Mouse (Mus musculus) heart, adult 18-20 months (tissue): Measurements from ENCODE around the gene Alyref. TPM values are rescaled to one million over a fixed set of nuclear protein-coding genes. Genes with fewer than 3 reads are reported as not detected.

Experiments used
- DNase-seq, 2 experiments: peaks; one replicate each; pipeline ENCODE4 v3.0.0; 2021 to 2022; ENCODE audit warnings: mixed read lengths in 1 of 2
- microRNA-seq, 2 experiments: library from miRNA; unstranded; fragments of <30 nt; microRNA quantifications; one replicate each; pipeline ENCODE4 v1.2.0; 2022
- total RNA-seq, 2 experiments: library from RNA; stranded (reverse); gene quantifications; 2 replicates each; pipeline ENCODE4 v1.2.3; 2021

Gene Alyref
- total RNA-seq, 2 experiments from 2014 or later, result 44.1 to 46.9 TPM

- no peak for DNase-seq
Measured at GRCm38 (mm10) chr11:120542376-120542775, 55.8 kb downstream of the Alyref start.

Small RNA genes lying within 50 kb of the gene (microRNA-seq; reads per million reads assigned to microRNA genes)
- 0 to 0.27 reads per million in 2 experiments for gene Mir6936

Other genes starting within 250 kb of the Alyref start
- 100 to 1,000 TPM; 286 to 296 TPM for gene Actg1, start 249.8 kb downstream of the Alyref start, total RNA-seq
- gene Fscn2, start 236.8 kb downstream of the Alyref start, total RNA-seq, result not detected
- 10 to 100 TPM; 10.6 to 11.7 TPM for gene Faap100, start 219.6 kb downstream of the Alyref start, total RNA-seq
- 10 to 100 TPM; 62.0 to 65.2 TPM for gene Nploc4, start 160.7 kb downstream of the Alyref start, total RNA-seq
- 1 to 10 TPM; 1.0 to 2.3 TPM for gene Tspan10, start 155.7 kb downstream of the Alyref start, total RNA-seq
- under 1 TPM in 1 of 2 experiments, not detected in 1; 0.57 TPM for gene Pde6g, start 144.9 kb downstream of the Alyref start, total RNA-seq
- 10 to 100 TPM; 58.1 to 70.3 TPM for gene Oxld1, start 140.3 kb downstream of the Alyref start, total RNA-seq
- 1 to 10 TPM; 6.0 to 7.3 TPM for gene Ccdc137, start 140.2 kb downstream of the Alyref start, total RNA-seq
- gene Arl16, start 130.8 kb downstream of the Alyref start, total RNA-seq, result 10 to 100 TPM; 10.1 to 12.0 TPM
- 100 to 1,000 TPM; 245 to 267 TPM for gene Mrpl12, start 113.8 kb downstream of the Alyref start, total RNA-seq
- gene Slc25a10, start 106.5 kb downstream of the Alyref start, total RNA-seq, result 10 to 100 TPM; 15.4 to 15.9 TPM
- gene Gcgr, start 67.7 kb downstream of the Alyref start, total RNA-seq, result under 1 TPM; 0.93 to 0.94 TPM
- gene Mcrip1, start 48.6 kb downstream of the Alyref start, total RNA-seq, result 10 to 100 TPM; 39.1 to 44.1 TPM
- gene Ppp1r27, start 47.2 kb downstream of the Alyref start, total RNA-seq, result under 1 TPM in 1 of 2 experiments, not detected in 1; 0.35 TPM
- gene P4hb, start 25.1 kb downstream of the Alyref start, total RNA-seq, result 100 to 1,000 TPM; 230 TPM
- gene Arhgdia, start 16.7 kb downstream of the Alyref start, total RNA-seq, result 100 to 1,000 TPM; 133 to 144 TPM
- gene Anapc11, start 56 bp upstream of the Alyref start, total RNA-seq, result 10 to 100 TPM; 84.4 to 89.0 TPM
- not detected for gene Npb, start 10.1 kb upstream of the Alyref start, total RNA-seq
- gene Pcyt2, start 19.6 kb upstream of the Alyref start, total RNA-seq, result 10 to 100 TPM; 47.2 to 51.2 TPM
- 1 to 10 TPM; 6.9 to 8.9 TPM for gene Sirt7, start 26.9 kb upstream of the Alyref start, total RNA-seq
- 10 to 100 TPM; 33.7 to 35.7 TPM for gene Mafg, start 35.2 kb upstream of the Alyref start, total RNA-seq
- gene Pycr1, start 45.4 kb upstream of the Alyref start, total RNA-seq, result 1 to 10 TPM; 1.1 to 1.3 TPM
- 10 to 100 TPM; 77.0 to 81.2 TPM for gene Myadml2, start 49.8 kb upstream of the Alyref start, total RNA-seq
- under 1 TPM in 1 of 2 experiments, not detected in 1; 0.33 TPM for gene Notum, start 62.8 kb upstream of the Alyref start, total RNA-seq
- gene Aspscr1, start 74.6 kb upstream of the Alyref start, total RNA-seq, result 10 to 100 TPM; 28.5 to 31.3 TPM
- gene Cenpx, start 115.4 kb upstream of the Alyref start, total RNA-seq, result 10 to 100 TPM; 32.5 to 34.2 TPM
- 1 to 10 TPM; 3.8 to 4.3 TPM for gene Lrrc45, start 115.6 kb upstream of the Alyref start, total RNA-seq
- gene Rac3, start 123.1 kb upstream of the Alyref start, total RNA-seq, result 1 to 10 TPM; 1.1 to 1.3 TPM
- gene Dcxr, start 128.9 kb upstream of the Alyref start, total RNA-seq, result 10 to 100 TPM; 16.6 to 16.7 TPM
- 10 to 100 TPM; 20.9 to 82.2 TPM for gene Cbr2, start 133.7 kb upstream of the Alyref start, total RNA-seq
- gene Hmga1b, start 164.4 kb upstream of the Alyref start, total RNA-seq, result 10 to 100 TPM; 23.6 to 49.8 TPM
- gene Rfng, start 185.8 kb upstream of the Alyref start, total RNA-seq, result 10 to 100 TPM; 11.4 to 11.5 TPM
- gene Gps1, start 185.9 kb upstream of the Alyref start, total RNA-seq, result 10 to 100 TPM; 54.8 to 55.9 TPM
- 10 to 100 TPM; 22.4 to 30.3 TPM for gene Dus1l, start 198.0 kb upstream of the Alyref start, total RNA-seq
- 100 to 1,000 TPM in 1 of 2 experiments, 10 to 100 TPM in 1; 41.4 to 258 TPM for gene Fasn, start 226.2 kb upstream of the Alyref start, total RNA-seq